Mouse (Mus musculus): ENCODE measurements around the gene Mlf2.

The Mlf2 gene

GRCm38 (mm10) chr6:124934670-124935069 is 3.5 kb downstream of the Mlf2 start:
- DNase-seq (ENCODE audit: low spot score in 2 of 2), result no peak

- no peak for DNase-seq (ENCODE audit: low spot score in 2 of 2)
Measured at GRCm38 (mm10) chr6:124936681-124937080, 5.5 kb downstream of the Mlf2 start.

GRCm38 (mm10) chr6:124937493-124937892 is 6.3 kb downstream of the Mlf2 start:
- no peak for DNase-seq (ENCODE audit: low spot score in 2 of 2)

- no peak for DNase-seq (ENCODE audit: low spot score in 2 of 2)
Measured at GRCm38 (mm10) chr6:124938554-124938953, 7.4 kb downstream of the Mlf2 start.

- DNase-seq (ENCODE audit: low spot score in 2 of 2), result no peak
Measured at GRCm38 (mm10) chr6:124941679-124942078, 10.5 kb downstream of the Mlf2 start.

GRCm38 (mm10) chr6:124943526-124943925 is 12.3 kb downstream of the Mlf2 start:
- DNase-seq (ENCODE audit: low spot score in 2 of 2), result no peak

- no peak for DNase-seq (ENCODE audit: low spot score in 2 of 2)
Measured at GRCm38 (mm10) chr6:124953991-124954715, 23.0 kb downstream of the Mlf2 start.

- DNase-seq (ENCODE audit: low spot score in 2 of 2), result no peak
Measured at GRCm38 (mm10) chr6:124955212-124955611, 24.0 kb downstream of the Mlf2 start.

- DNase-seq (ENCODE audit: low spot score in 2 of 2), result no peak
Measured at GRCm38 (mm10) chr6:124958127-124958526, 26.9 kb downstream of the Mlf2 start.

GRCm38 (mm10) chr6:124959960-124960359 is 28.8 kb downstream of the Mlf2 start:
- DNase-seq (ENCODE audit: low spot score in 2 of 2), result no peak

- no peak for DNase-seq (ENCODE audit: low spot score in 2 of 2)
Measured at GRCm38 (mm10) chr6:124961021-124961420, 29.8 kb downstream of the Mlf2 start.

- DNase-seq (ENCODE audit: low spot score in 2 of 2), result no peak
Measured at GRCm38 (mm10) chr6:124964638-124965037, 33.5 kb downstream of the Mlf2 start.

- peak; percentile 88 to 95 for DNase-seq (ENCODE audit: low spot score in 2 of 2)
Measured at GRCm38 (mm10) chr6:124965088-124965719, 34.0 kb downstream of the Mlf2 start, which contains the start of gene Cops7a. Gene Cops7a (minus strand): TSS chr6:124965538.

- no peak for DNase-seq (ENCODE audit: low spot score in 2 of 2)
Measured at GRCm38 (mm10) chr6:124965747-124966146, 34.6 kb downstream of the Mlf2 start.

- peak in 1 of 2 experiments; percentile 3 for DNase-seq (ENCODE audit: low spot score in 2 of 2)
Measured at GRCm38 (mm10) chr6:124966466-124967118, 35.4 kb downstream of the Mlf2 start.

GRCm38 (mm10) chr6:124967766-124968165 is 36.6 kb downstream of the Mlf2 start:
- DNase-seq (ENCODE audit: low spot score in 2 of 2), result peak in 1 of 2 experiments; percentile 46

Data from cerebellum, postnatal 4 days (tissue).